19 mouse cellular contexts compared by ENCODE assay signal in genomic region chr13:57170180-57170579, GRCm38 (mm10).
DNase-seq lines count a peak whose midpoint lies in the region; ATAC-seq lines count a peak whose summit lies in the region.
"Had no signal": no experiment of that assay in that cellular context is flagged by ENCODE, and none has a peak within 500 bp of the region (broad histone marks: within the 10 kb centered on the region; RNA-seq: fewer than 3 reads in every experiment).

No protein-coding gene starts in this region.

- peak; percentile 12 for DNase-seq in layer of hippocampus, adult 9-11 months
- DNase-seq in layer of hippocampus, adult 11-12 months (ENCODE audit: low spot score): no peak
- peak; percentile 19 for DNase-seq in cerebellum, adult 8-10 months
- DNase-seq in cerebellum, postnatal 36 days: peak; percentile 22 to 26
- no peak for DNase-seq in urinary bladder, postnatal 14 days (ENCODE audit: low spot score)
- DNase-seq in right cerebral cortex, postnatal 36 days (ENCODE audit: low spot score in 2 of 2): no peak
- DNase-seq: adrenal gland, postnatal 36 days; forebrain, postnatal 0 days; gastrocnemius, postnatal 25 days; heart, adult 2 months; heart, postnatal 14 days; kidney, adult 18-20 months; kidney, postnatal 14 days; thymus, adult 2 months; thymus, postnatal 4 days had no signal

- ATAC-seq in cerebellum, adult (ENCODE audit: insufficient number of reproducible peaks, low FRiP score, low TSS enrichment): peak; percentile 64
- ATAC-seq: forebrain, postnatal 0 days; inflammation-experienced regulatory T-cells, adult 6 months; midbrain, embryonic 16.5 days; Patski had no signal

Comparison
In these comparisons a context has a peak if more than half of its experiments do, and no peak if none do; other contexts are left out.
1. DNase-seq: peak in layer of hippocampus, adult 9-11 months (single experiment), cerebellum, adult 8-10 months (single experiment) and cerebellum, postnatal 36 days (2 of 2); none in layer of hippocampus, adult 11-12 months (single experiment), urinary bladder, postnatal 14 days (single experiment) and right cerebral cortex, postnatal 36 days (0 of 2).